Mouse (Mus musculus) CH12F3 (cell line): Measurements from ENCODE around the gene Enpep.

Source experiments
- in situ Hi-C: fragments of 300-500 bp; cut with MboI; formaldehyde crosslinking; loops from 2 replicates; pipeline ENCODE4 v1.14.3; 2020; ENCODE audit warnings: low sequenced_read_pairs

The Enpep gene

GRCm38 (mm10) chr3:129332586-129332985 is at the start of gene Enpep:
TSS of gene Enpep (minus strand) at chr3:129332720.
- in situ Hi-C loops = no loop called here

DNA sequence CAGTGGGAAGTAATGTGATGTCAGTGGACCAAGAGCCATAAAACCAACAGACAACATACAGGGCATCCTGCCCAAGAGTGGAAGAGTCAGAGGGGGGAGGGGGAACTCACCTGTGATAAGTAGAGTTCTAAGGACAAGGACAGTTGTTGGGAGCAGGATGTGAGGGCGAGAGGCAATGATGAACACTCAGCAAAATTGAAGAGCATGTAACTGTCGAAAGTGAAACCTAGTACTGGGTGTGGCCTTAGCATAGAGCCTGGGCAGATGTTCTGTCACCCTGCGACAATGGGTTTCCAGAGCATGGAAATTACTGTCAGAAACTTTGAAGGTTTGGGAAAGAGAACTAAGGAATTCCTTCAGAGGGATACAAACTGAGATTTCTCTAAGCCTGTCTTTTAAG is 46.6 kb upstream of the Enpep start:
- in situ Hi-C loops = no loop called here

DNA sequence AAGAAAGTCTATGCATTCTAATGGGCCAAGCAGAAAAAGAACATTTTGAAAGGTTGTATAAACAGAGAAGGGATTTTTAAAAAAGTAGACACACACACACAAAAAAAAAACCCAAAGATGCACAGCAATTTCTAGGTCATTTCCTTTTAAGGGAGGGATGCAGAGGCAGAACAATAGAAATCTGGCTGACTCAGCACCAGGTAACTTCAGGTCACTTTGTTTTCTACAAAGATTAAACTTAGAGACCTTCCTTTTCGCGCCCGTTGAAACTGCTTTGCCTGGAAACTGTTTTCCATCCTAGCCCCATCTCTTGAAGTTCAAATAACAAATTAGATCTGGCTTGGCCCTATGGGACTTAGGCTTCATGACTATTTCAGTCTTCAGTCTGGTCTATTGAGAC is 42.6 kb upstream of the Enpep start:
- in situ Hi-C loops = no loop called here

GRCm38 (mm10) chr3:129373108-129373507 is 40.6 kb upstream of the Enpep start:
- in situ Hi-C loops = no loop called here

- in situ Hi-C loops = no loop called here
Observed at GRCm38 (mm10) chr3:129369491-129369890, 37.0 kb upstream of the Enpep start.

- in situ Hi-C loops = no loop called here
Observed at GRCm38 (mm10) chr3:129365919-129366318, 33.4 kb upstream of the Enpep start.

- in situ Hi-C loops = no loop called here
Observed at GRCm38 (mm10) chr3:129364818-129365390, 32.4 kb upstream of the Enpep start.

DNA sequence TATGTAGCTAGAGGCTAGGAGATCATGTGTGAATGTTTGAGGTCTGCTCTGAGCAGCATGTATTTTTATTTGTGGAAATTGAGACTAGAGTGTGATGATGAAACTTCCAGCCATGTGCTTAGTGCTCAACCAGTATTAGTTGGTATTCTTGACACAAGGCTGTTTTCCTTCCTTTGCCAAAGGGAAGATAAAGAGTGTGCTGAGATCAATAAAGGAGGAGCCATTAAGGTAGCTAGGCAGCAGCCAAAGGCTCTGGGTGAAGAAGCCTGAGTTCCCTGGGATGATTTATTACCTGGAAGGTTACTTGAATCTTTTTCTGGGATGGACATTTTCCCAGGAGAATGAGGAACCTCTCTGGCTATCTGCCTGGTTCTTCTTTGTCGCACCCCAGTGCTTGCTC is 30.9 kb upstream of the Enpep start:
- in situ Hi-C loops = no loop called here

GRCm38 (mm10) chr3:129358115-129358514 is 25.6 kb upstream of the Enpep start:
- in situ Hi-C loops = no loop called here

- in situ Hi-C loops = no loop called here
Observed at GRCm38 (mm10) chr3:129353901-129354300, 21.4 kb upstream of the Enpep start.

- in situ Hi-C loops = no loop called here
Observed at GRCm38 (mm10) chr3:129351320-129351877, 18.9 kb upstream of the Enpep start.

GRCm38 (mm10) chr3:129347277-129347676 is 14.8 kb upstream of the Enpep start:
- in situ Hi-C loops = no loop called here

DNA sequence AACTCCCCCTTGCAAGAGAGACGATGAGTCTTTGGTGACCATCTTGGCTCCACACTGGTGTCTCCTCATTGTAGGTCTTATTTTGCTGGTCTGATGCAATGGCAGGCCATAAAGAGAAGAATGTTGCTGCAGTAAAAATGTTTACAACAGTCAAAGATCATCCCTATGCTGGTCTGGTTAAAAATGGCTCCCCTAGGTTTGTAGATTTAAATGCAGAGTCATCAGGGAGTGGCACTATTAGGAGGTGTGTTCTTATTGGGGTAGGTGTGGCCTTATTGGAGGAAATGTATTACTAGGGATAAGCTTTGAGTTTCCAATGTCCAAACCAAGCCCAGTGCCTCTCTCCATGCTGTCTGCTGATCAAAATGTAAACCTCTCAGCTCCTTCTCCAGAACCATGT is 10.2 kb upstream of the Enpep start:
- in situ Hi-C loops = no loop called here

- in situ Hi-C loops = no loop called here
Observed at GRCm38 (mm10) chr3:129341066-129341465, 8.5 kb upstream of the Enpep start.

DNA sequence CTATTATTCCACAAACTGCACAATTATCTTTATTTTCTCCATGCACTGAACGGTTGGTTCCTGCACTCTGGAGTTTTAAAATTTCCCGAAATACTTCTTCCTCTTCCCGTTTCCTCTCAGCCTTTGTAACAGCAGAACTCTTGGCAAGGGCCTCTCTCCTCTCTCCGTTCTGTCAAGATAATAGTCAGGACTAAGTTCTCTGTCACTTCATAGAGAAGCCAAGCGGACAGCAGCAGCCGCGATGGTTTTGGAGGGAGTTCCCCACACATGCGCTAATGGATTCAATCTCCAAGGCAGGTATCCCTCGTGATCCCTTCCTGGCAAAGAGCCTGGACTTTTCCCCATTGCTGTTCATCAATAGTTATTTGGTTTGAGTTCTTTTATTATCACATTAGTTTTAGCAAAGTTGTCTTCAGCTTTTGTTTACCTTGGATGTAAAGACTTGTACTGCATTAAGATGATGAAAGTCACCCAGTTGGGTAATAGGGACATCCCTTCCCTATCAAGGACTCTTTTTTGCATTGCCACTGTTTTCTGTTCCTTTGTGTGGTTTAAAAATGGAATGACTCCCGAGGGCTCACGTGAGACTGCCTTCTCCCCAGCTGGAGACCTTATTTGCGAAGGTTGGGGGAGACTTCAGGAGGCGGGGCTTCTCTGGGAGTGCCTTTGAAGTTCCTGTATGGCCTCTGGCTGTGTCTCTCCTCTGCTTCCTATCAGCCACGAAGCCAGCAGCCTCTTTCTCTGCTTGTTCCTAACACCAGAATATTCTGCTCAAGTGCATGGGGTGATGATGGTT is 6.0 kb upstream of the Enpep start:
- in situ Hi-C loops = no loop called here

- in situ Hi-C loops = no loop called here
Observed at GRCm38 (mm10) chr3:129332142-129332541, 378 bp downstream of the Enpep start.

GRCm38 (mm10) chr3:129331427-129331826 is 1.1 kb downstream of the Enpep start:
- in situ Hi-C loops = no loop called here

- in situ Hi-C loops = no loop called here
Observed at GRCm38 (mm10) chr3:129328056-129328455, 4.5 kb downstream of the Enpep start.

DNA sequence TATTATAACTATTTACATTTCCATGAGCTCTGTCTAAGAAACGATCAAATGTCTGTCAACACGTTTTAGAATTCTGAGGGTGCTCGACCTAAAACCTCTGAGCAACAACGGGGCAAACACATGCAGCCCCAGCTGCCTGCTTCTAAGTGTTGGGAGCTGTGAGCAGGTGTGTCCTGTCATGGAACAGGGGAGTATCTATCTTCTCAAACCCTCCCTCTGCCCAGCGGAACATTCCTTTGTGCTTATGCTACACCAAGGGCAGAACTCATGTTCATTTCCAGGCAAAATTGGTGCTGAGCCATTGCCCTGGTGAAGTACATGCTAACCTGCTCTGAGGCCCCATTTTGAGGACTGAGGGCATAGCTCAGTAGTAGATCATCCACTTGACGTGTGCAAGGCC is 10.9 kb downstream of the Enpep start:
- in situ Hi-C loops = no loop called here

- in situ Hi-C loops = no loop called here
Observed at GRCm38 (mm10) chr3:129317032-129317729, 15.3 kb downstream of the Enpep start.

- in situ Hi-C loops = no loop called here
Observed at GRCm38 (mm10) chr3:129313671-129314415, 18.7 kb downstream of the Enpep start.
